Mouse (Mus musculus) layer of hippocampus, adult 8-10 months (tissue): ENCODE results near the gene Tas1r2. TPM values are rescaled to one million over a fixed set of nuclear protein-coding genes. Genes with fewer than 3 reads are reported as not detected.

Source experiments
- DNase-seq, 2 experiments: peaks; one replicate each; pipeline ENCODE4 v3.0.0; 2022; ENCODE audit warnings: low spot score in 2 of 2
- microRNA-seq, 2 experiments: library from miRNA; unstranded; fragments of <30 nt; microRNA quantifications; one replicate each; pipeline ENCODE4 v1.2.0; 2022
- total RNA-seq, 4 experiments: library from RNA; stranded (reverse); gene quantifications; 2 replicates each; pipeline ENCODE4 v1.2.4; 2022

The Tas1r2 gene
- total RNA-seq, 4 experiments from 2014 or later: not detected

DNA sequence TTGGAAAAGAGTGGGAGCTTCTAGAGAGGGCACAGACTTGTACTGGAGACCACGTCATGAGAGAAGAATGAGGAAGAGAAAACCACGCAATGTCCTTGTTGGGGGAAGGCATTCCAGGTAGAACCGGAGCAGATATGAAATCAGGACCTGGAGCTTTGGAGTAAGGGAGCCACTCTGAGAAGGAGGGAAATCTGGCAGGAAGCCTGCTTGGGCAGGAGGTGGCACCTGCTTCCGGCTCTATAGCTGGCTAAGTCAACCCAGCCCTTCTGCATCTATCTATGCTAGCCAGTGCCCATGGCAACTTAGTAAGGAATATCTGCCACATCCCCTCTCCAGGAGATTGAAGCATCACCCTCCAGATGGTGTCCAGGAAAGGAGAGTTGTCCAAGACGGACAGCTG lies 52.6 kb downstream of the Tas1r2 start:
- DNase-seq: no peak

DNA sequence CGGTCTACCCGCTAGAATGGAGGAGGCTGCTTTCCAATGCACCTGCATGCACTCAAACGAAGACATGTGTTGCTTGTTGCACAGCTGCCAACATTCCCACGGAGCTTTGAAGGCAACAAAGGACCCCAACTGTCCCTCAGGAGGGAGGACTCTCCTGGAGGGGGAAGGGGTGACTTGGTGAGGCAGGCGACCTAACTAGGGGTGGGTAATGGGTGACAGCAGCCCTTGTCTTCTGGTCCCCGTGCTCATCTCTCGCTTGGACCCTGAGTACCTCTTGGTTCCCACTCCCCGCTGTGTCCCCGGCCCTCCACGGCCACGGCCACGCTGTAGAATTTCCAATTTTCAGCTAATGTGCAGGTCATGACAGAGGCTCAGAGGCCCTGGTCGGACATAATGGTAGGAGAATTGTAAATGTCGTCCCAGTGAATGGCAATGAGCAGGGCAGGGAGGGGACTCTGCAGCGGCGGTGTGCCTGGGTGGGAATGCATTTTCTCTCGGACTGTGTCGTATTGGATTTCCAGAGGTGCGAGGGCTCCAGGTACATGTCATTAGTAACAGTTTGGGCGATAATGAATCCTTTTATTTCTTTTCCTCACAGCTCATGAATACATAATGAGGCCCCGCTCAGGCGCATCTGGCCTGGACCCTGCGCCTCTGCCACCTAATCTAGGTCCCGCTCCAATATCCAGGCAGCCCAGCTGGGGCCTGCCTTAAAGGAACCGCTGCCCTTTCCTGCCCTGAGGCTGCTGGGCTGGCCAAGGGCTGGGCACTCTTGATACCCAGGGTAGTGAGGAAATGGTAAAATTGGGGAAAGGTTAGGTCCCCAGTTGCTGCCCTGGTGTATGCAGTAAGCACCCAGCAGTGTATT lies 57.4 kb downstream of the Tas1r2 start:
- DNase-seq: no peak

- DNase-seq: no peak
Observed at GRCm38 (mm10) chr4:139715241-139715932, 62.0 kb downstream of the Tas1r2 start.

- peak; percentile 45 to 64 for DNase-seq
Observed at GRCm38 (mm10) chr4:139716477-139717169, 63.3 kb downstream of the Tas1r2 start.

GRCm38 (mm10) chr4:139718978-139719377 lies 65.6 kb downstream of the Tas1r2 start:
- DNase-seq: no peak

Small RNA genes within 50 kb of the gene (microRNA-seq; reads per million reads assigned to microRNA genes)
- gene Mir7020: 2.3 to 3.8 reads per million in 2 experiments

Other genes with a start within 250 kb of the Tas1r2 start
- gene Iffo2, start 123.0 kb upstream of the Tas1r2 start, total RNA-seq: 10 to 100 TPM; 16.0 to 18.5 (median 17.7) TPM
- not detected for gene Gm21969, start 50.4 kb upstream of the Tas1r2 start, total RNA-seq
- gene Aldh4a1, start 30.7 kb upstream of the Tas1r2 start, total RNA-seq: 10 to 100 TPM; 19.3 to 26.5 (median 21.0) TPM
- gene Pax7, start 180.0 kb downstream of the Tas1r2 start, total RNA-seq: under 1 TPM in 1 of 4 experiments, not detected in 3; 0.04 TPM